14 mouse cellular contexts compared by ENCODE assay signal in the genomic region with DNA sequence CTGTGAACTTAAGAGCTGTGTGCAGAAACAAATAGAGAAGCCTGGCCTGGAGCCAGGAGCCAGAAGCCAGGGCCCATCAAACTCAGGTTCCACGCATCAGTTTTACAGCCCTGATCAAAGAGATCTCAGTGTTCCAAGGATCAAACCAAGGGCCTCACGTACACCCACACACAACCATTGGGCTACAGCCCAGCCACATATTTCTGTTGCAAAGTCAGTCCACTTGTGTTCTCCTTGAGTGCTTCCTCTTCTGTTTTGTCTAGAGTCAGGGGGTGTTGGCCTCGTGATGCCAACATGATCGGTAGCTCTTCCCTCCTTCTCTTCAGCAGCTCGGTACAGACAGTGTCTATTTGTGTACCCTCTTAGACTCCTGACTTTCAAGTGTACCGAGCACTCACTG. TPM values are rescaled to one million over a fixed set of nuclear protein-coding genes. Genes with fewer than 3 reads are reported as not detected.
A peak's percentile ranks its signal among the peaks of the same experiment; 100 is the strongest.
DNase-seq lines count a peak whose midpoint lies in the region; ATAC-seq and TF ChIP-seq lines count a peak whose summit lies in the region.
"Had no signal": no experiment of that assay in that cellular context is flagged by ENCODE, and none has a peak within 500 bp of the region (broad histone marks: within the 10 kb centered on the region; RNA-seq: fewer than 3 reads in every experiment).

No protein-coding gene starts in this region.

- no peak overlapping the region for H3K4me3 ChIP-seq in heart, embryonic 16.5 days (ENCODE audit: low read length)
- no peak overlapping the region for H3K4me3 ChIP-seq in liver, embryonic 16.5 days (ENCODE audit: low read depth, low read length)
- H3K4me3 ChIP-seq in liver, embryonic 11.5 days (ENCODE audit: low read depth, low read length): no peak overlapping the region
- H3K4me3 ChIP-seq in intestine, postnatal 0 days (ENCODE audit: low read depth, low read length): no peak overlapping the region
- H3K4me3 ChIP-seq in megakaryocyte, embryonic 14.5 days (replicated peaks): peak overlapping the region; percentile 14
- H3K4me3 ChIP-seq in thymus, adult 2 months (ENCODE audit: control insufficient read depth, insufficient read depth, low read length): no peak overlapping the region
- H3K4me3 ChIP-seq: embryonic facial prominence, embryonic 15.5 days; layer of hippocampus, adult 2 months had no signal

- no peak for TF ChIP-seq CTCF in intestine, postnatal 0 days (IDR thresholded peaks at IDR 0.05; ENCODE audit: low read depth)
- TF ChIP-seq CTCF in thymus, adult 2 months (IDR thresholded peaks at IDR 0.05; ENCODE audit: borderline replicate concordance, control insufficient read depth, extremely low read depth, insufficient read depth, low read length, poor library complexity): no peak

- H3K27ac ChIP-seq in heart, embryonic 16.5 days (ENCODE audit: low read length): peak overlapping the region; percentile 74
- no peak overlapping the region for H3K27ac ChIP-seq in liver, embryonic 16.5 days (ENCODE audit: low read length)
- no peak overlapping the region for H3K27ac ChIP-seq in liver, embryonic 11.5 days (ENCODE audit: low read depth, low read length)
- no peak overlapping the region for H3K27ac ChIP-seq in intestine, postnatal 0 days (ENCODE audit: low read depth, low read length)
- H3K27ac ChIP-seq in thymus, adult 2 months (ENCODE audit: control insufficient read depth, insufficient read depth, low read length): no peak overlapping the region
- H3K27ac ChIP-seq: embryonic facial prominence, embryonic 15.5 days; layer of hippocampus, adult 2 months; macrophage had no signal

- no peaks in the 10 kb centered on the region for H3K9me3 ChIP-seq in heart, embryonic 16.5 days (replicated peaks; ENCODE audit: control insufficient read depth, low read length)
- no peaks in the 10 kb centered on the region for H3K9me3 ChIP-seq in liver, embryonic 16.5 days (replicated peaks; ENCODE audit: control insufficient read depth, low read length)
- no peaks in the 10 kb centered on the region for H3K9me3 ChIP-seq in liver, embryonic 11.5 days (ENCODE audit: control insufficient read depth, low read length)
- H3K9me3 ChIP-seq in intestine, postnatal 0 days (ENCODE audit: control insufficient read depth): no peaks in the 10 kb centered on the region
- H3K9me3 ChIP-seq in megakaryocyte, embryonic 14.5 days: no peaks in the 10 kb centered on the region
- H3K9me3 ChIP-seq: embryonic facial prominence, embryonic 15.5 days had no signal

- peak; percentile 71 for ATAC-seq in heart, embryonic 16.5 days (replicated peaks; ENCODE audit: extremely low read depth, insufficient read depth, low FRiP score)
- peak; percentile 16; the same call in 1 of the 2 replicates for ATAC-seq in liver, embryonic 16.5 days (ENCODE audit: low read depth)
- no peak for ATAC-seq in liver, embryonic 11.5 days (replicated peaks; ENCODE audit: low FRiP score)
- peak; percentile 44; the same call in 1 of the 2 replicates for ATAC-seq in intestine, postnatal 0 days

- no peaks in the 10 kb centered on the region; the same call in 1 of the 2 replicates for H3K27me3 ChIP-seq in heart, embryonic 16.5 days (ENCODE audit: control insufficient read depth, insufficient read depth, low read length)
- H3K27me3 ChIP-seq in liver, embryonic 16.5 days (ENCODE audit: control insufficient read depth, insufficient read depth, low read depth, low read length): no peaks in the 10 kb centered on the region; the same call in 1 of the 2 replicates
- no peaks in the 10 kb centered on the region for H3K27me3 ChIP-seq in liver, embryonic 11.5 days (replicated peaks; ENCODE audit: control insufficient read depth, insufficient read depth, low read length)
- no peaks in the 10 kb centered on the region for H3K27me3 ChIP-seq in intestine, postnatal 0 days (replicated peaks; ENCODE audit: control insufficient read depth, insufficient read depth, low read length)
- peaks cover 20% of the 10 kb centered on the region for H3K27me3 ChIP-seq in megakaryocyte, embryonic 14.5 days (replicated peaks)
- no peaks in the 10 kb centered on the region for H3K27me3 ChIP-seq in thymus, adult 2 months (ENCODE audit: control insufficient read depth, insufficient read depth, low read length)

- 32% methylated on average over 6 of the region's 6 CpGs for WGBS in heart, embryonic 16.5 days
- 43% methylated on average over 6 of the region's 6 CpGs for WGBS in liver, embryonic 16.5 days (ENCODE audit: insufficient replicate concordance)
- WGBS in liver, embryonic 11.5 days: 58% methylated on average over 6 of the region's 6 CpGs
- WGBS in intestine, postnatal 0 days: 24% methylated on average over 6 of the region's 6 CpGs
- WGBS in thymus, adult 2 months: 62% methylated on average over 6 of the region's 6 CpGs

- DNase-seq in heart, postnatal 36 days: no peak
- DNase-seq in liver, embryonic 11.5 days (ENCODE audit: low spot score): no peak
- no peak for DNase-seq in thymus, adult 2 months
- DNase-seq in adrenal gland, postnatal 14 days: no peak
- DNase-seq: cerebellum, postnatal 25 days; heart, adult 18-20 months; left cerebral cortex, postnatal 4 days had no signal

- intact Hi-C loops in heart, postnatal 36 days (cut with DNase I): loop anchor here (5.0 to 10.0 kb wide), 3 partner anchors 312 to 705 kb away; no protein-coding TSS in a partner anchor

- TF ChIP-seq POLR2A in thymus, adult 2 months (IDR thresholded peaks at IDR 0.05; ENCODE audit: control insufficient read depth, extremely low read depth, insufficient read depth, low read length, poor library complexity): no peak

- H3K4me1 ChIP-seq in heart, embryonic 16.5 days (ENCODE audit: control insufficient read depth, insufficient read depth, low read length): peaks cover 11% of the 10 kb centered on the region
- H3K4me1 ChIP-seq in liver, embryonic 16.5 days (ENCODE audit: control insufficient read depth, low read depth, low read length): no peaks in the 10 kb centered on the region; the same call in none of the 2 replicates
- H3K4me1 ChIP-seq in liver, embryonic 11.5 days (replicated peaks; ENCODE audit: control insufficient read depth, insufficient read depth, low read length): no peaks in the 10 kb centered on the region
- H3K4me1 ChIP-seq in intestine, postnatal 0 days (replicated peaks; ENCODE audit: control insufficient read depth, insufficient read depth, low read length): no peaks in the 10 kb centered on the region
- peaks cover 51% of the 10 kb centered on the region for H3K4me1 ChIP-seq in megakaryocyte, embryonic 14.5 days
- peaks cover 28% of the 10 kb centered on the region for H3K4me1 ChIP-seq in thymus, adult 2 months (replicated peaks; ENCODE audit: control insufficient read depth, insufficient read depth, low read length)
- H3K4me1 ChIP-seq: embryonic facial prominence, embryonic 15.5 days had no signal

- H3K9ac ChIP-seq in heart, embryonic 16.5 days (ENCODE audit: low read length): peak overlapping the region; percentile 28; the same call in 1 of the 2 replicates
- no peak overlapping the region for H3K9ac ChIP-seq in liver, embryonic 16.5 days (ENCODE audit: low read depth, low read length)
- H3K9ac ChIP-seq in liver, embryonic 11.5 days (ENCODE audit: low read depth, low read length): no peak overlapping the region
- no peak overlapping the region for H3K9ac ChIP-seq in intestine, postnatal 0 days (ENCODE audit: low read depth, low read length)
- H3K9ac ChIP-seq: embryonic facial prominence, embryonic 15.5 days had no signal

- H3K36me3 ChIP-seq in heart, embryonic 16.5 days (ENCODE audit: control insufficient read depth, insufficient read depth): no peaks in the 10 kb centered on the region
- H3K36me3 ChIP-seq in liver, embryonic 16.5 days (ENCODE audit: control insufficient read depth, insufficient read depth): no peaks in the 10 kb centered on the region
- H3K36me3 ChIP-seq in liver, embryonic 11.5 days (ENCODE audit: control insufficient read depth, insufficient read depth, low read length): no peaks in the 10 kb centered on the region
- no peaks in the 10 kb centered on the region for H3K36me3 ChIP-seq in intestine, postnatal 0 days (ENCODE audit: control insufficient read depth, insufficient read depth)
- H3K36me3 ChIP-seq in megakaryocyte, embryonic 14.5 days (replicated peaks; ENCODE audit: low read length): no peaks in the 10 kb centered on the region
- no peaks in the 10 kb centered on the region for H3K36me3 ChIP-seq in thymus, adult 2 months (ENCODE audit: control insufficient read depth, insufficient read depth, low read length)
- H3K36me3 ChIP-seq: embryonic facial prominence, embryonic 15.5 days had no signal

- peak overlapping the region; percentile 37; the same call in 1 of the 2 replicates for H3K4me2 ChIP-seq in heart, embryonic 16.5 days (ENCODE audit: low read depth, low read length)
- no peak overlapping the region for H3K4me2 ChIP-seq in liver, embryonic 16.5 days (ENCODE audit: low read depth, low read length)
- H3K4me2 ChIP-seq in liver, embryonic 11.5 days: no peak overlapping the region
- no peak overlapping the region for H3K4me2 ChIP-seq in intestine, postnatal 0 days (replicated peaks; ENCODE audit: low read depth)
- H3K4me2 ChIP-seq: embryonic facial prominence, embryonic 15.5 days had no signal

RNA-seq across cellular contexts. Expression of gene Il20rb, which starts 34.2 kb away (rescaled TPM):
- polyA plus RNA-seq in heart, embryonic 16.5 days (2015; fragmentation: Nextera tagmentation; extraction: Ambion mirVana): 0.92 and 2.2 TPM in 2 replicates
- total RNA-seq in heart, postnatal 36 days (2021): 1 to 10 TPM in 1 of 2 experiments, under 1 TPM in 1; 0.89 to 1.4 TPM
- 0.24 and 0.34 TPM in 2 replicates for polyA plus RNA-seq in liver, embryonic 16.5 days (2015; fragmentation: Nextera tagmentation; extraction: Ambion mirVana)
- 0.59 and 0.78 TPM in 2 replicates for polyA plus RNA-seq in liver, embryonic 11.5 days (2014; fragmentation: Nextera tagmentation; extraction: Ambion mirVana)
- 1.2 and 1.8 TPM in 2 replicates for polyA plus RNA-seq in intestine, postnatal 0 days (2015; fragmentation: Nextera tagmentation; extraction: Ambion mirVana)
- 1.4 and 1.6 TPM in 2 replicates for polyA plus RNA-seq in megakaryocyte, embryonic 14.5 days (2012; ENCODE audit: insufficient read depth, low replicate concordance)
- polyA plus RNA-seq in thymus, adult 2 months (2012; rRNA removed): 8.0 and 8.3 TPM in 2 replicates
- total RNA-seq in adrenal gland, postnatal 14 days (2021): 0.74 and 1.6 TPM in 2 replicates
